Mouse (Mus musculus) cortical plate, adult 2 months (tissue): Measurements from ENCODE around the gene Fars2.

Source experiments
- CTCF ChIP-seq: fragments of 200-500 bp; IDR thresholded peaks from 2 replicates; pipeline ENCODE4 v1.5.1; 2011; ENCODE audit warnings: mild to moderate bottlenecking, control low read depth, low read length; ENCODE audit not compliant: insufficient read depth; ENCODE audit errors: extremely low read depth
- POLR2A ChIP-seq: fragments of 200-500 bp; IDR thresholded peaks from 2 replicates; pipeline ENCODE4 v1.6.1; 2011; ENCODE audit warnings: mild to moderate bottlenecking, low read length, control low read depth; ENCODE audit not compliant: insufficient read depth; ENCODE audit errors: extremely low read depth

GRCm38 (mm10) chr13:36302770-36303169 lies 185.6 kb downstream of the Fars2 start:
- TF ChIP-seq CTCF (no peak), POLR2A (no peak)
